Mouse (Mus musculus) kidney, postnatal 36 days (tissue): Measurements from ENCODE around the gene Rbms1.

ENCODE experiments used
- DNase-seq, 2 experiments: peaks; one replicate each; pipeline ENCODE4 v3.0.0; 2021 to 2022; ENCODE audit warnings: mixed read lengths in 2 of 2

Rbms1 gene

GRCm38 (mm10) chr2:60706866-60707265, 256.1 kb downstream of the Rbms1 start:
- no peak for DNase-seq

GRCm38 (mm10) chr2:60705426-60705825, 257.6 kb downstream of the Rbms1 start:
- peak; percentile 65 for DNase-seq

DNA sequence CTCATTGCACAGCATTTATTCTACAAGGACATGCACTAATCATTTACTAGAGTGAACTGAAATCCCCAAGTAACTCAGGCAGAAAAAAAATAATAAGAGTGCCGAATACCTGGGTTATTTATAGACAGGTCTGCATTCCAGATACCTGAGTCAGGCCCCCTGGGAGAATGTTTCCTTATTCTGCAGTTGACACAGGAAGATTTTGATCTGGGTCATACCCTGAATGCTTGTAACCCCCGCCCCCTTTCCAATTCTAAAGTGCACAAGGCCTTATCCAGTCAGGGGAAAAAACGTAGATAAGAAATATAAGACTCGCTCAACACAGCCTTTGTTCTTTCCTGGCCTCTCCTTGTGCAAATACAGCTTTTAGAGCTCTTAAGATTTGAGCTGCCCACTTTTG, 259.7 kb downstream of the Rbms1 start:
- peak; percentile 68 to 88 for DNase-seq

- DNase-seq = no peak
Measured at GRCm38 (mm10) chr2:60700956-60701355, 262.0 kb downstream of the Rbms1 start.
